Mouse (Mus musculus) heart, adult 11 months (tissue): ENCODE data around the gene Rpl28.

ENCODE experiments used
- DNase-seq: peaks from one replicate; pipeline ENCODE4 v3.0.0; 2022

Rpl28 gene

DNA sequence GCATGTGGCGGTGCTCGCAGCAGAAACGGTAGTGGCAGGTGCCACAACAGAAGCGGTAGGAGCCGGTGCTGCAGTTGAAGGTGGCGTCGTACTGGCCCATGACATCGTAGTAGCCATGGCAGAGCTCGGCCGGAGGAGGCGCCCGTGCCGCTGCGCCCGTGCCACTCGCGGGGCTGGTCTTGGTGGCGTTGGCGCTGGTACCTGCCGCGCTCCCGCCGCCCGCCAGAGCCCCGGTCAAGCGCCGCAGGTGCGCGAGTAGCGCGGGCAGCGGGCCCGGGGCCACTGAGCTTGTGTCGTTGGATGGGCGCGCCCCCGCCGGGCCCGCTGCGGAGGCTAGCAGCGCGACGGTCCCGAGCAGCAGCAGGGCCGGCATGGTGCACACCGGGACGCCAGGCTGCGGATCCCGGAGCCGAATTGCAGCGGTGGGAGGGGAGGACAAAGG is 43.7 kb downstream of the Rpl28 start:
- peak; percentile 92 for DNase-seq

DNA sequence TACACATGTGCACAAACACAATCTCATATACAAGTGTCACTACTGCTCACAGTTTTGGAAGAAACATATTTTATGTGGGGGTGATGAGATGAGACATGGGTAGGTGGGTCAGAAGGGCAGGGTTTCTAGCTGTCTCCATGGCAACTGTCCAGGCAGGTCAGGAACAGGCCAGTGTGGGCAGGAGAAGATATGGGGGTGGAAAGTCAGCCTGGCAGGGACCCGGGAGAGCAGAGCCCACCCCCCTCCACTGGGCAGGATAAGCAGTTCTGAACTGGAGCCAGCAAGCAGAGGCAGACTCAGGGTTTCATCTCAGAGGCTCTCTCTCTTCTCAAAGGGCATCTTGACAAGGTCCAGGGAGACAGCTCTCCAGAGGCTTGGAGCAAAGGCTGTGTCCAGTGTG is 45.0 kb downstream of the Rpl28 start:
- no peak for DNase-seq

DNA sequence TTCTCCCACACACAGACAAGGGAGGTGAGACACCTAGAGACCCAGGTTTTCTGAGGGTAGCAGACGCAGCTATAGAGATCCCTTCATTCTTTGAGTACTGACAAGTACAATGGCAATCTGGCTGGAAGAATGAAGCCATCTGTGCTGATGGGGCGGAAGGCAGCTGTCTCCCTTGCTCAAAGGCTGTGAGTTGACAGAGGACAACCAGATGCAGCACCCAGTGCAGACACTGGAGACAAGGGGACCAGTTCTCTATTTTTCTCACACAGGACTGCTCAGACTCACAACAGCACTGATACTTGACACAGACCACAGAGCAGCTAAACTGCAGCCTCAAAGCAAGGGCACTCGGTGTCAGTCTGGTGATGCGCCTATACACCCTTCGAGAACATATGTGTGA is 49.4 kb downstream of the Rpl28 start:
- no peak for DNase-seq

GRCm38 (mm10) chr7:4842634-4843131 is 50.0 kb downstream of the Rpl28 start:
- DNase-seq: peak; percentile 85

DNA sequence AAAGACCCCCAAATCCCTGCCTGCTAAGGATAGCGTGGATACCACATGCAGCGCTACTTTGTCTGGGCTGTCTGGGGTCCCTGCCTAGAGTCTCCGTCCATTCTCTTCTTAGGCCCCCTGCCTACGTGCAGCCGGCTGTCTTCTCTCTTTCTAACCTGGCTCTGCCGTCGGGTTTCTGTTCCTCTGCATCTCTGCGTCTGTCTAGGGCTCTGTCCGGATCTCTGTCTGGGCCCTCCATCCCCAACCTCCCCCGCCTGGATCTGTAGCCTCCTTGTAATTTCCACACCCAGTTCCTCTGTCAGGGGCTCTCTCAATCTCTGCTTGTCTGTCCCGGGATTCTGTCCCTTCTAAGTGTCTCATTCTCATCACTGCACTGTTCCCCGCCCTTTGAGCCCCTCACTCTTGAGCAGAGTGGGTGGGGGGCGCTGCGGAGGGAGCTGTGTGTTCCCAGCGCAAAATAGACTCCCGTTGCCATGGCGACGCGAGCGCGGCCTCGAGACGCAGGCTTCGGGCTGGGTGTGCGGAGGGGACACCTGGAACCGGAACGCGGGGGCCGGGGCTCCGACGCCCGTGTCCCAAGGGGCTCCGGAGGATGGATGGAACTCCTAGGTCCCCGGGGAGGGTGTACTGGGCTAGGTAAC is 51.0 kb downstream of the Rpl28 start:
- DNase-seq: peak; percentile 92

GRCm38 (mm10) chr7:4844245-4844916 is 51.7 kb downstream of the Rpl28 start, which contains the start of gene Shisa7:
TSS of gene Shisa7 (minus strand) at chr7:4844696.
- DNase-seq: no peak
